In the genomic region with DNA sequence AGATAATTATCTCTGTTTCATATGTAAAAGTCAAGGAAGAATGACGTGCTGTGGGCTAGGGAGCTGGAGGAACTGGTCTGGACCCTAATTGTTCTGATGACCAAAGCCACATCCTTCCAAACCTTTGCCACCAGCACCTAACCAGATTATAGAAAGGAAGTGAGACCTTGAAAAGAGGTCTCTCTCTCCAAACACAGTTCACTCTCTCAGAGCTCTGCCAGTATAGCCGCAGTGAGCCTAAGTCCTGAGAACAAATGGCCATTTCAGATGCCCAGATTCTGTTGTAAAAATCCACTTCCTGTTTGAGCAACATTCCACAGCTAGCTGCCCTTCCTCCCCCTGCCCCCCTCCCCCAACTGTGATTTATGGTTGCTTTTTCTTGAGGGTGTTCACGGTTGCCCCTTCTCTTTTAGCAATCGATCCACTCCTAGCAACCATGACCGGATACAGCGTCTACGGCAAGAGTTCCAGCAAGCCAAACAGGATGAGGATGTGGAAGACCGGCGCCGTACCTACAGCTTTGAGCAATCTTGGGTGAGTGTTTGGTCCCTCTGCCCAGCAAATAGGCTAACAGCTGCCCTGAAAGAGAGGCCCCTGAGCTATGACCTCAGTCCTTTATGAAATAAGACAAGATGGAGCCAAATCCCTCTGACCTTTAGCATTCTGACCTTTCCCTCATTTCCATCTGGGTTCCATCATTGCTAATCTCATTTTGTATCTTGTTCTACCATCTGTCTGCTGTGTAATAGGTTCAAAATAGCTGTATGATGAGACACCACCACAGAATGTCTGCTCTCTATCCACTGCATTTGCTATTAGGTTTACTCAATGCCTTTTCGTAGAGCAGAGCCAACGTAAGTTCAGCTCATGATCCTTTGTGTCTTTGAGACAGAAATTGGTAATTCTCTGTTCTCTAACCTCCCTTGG, we compare ENCODE assay signal across 13 mouse cellular contexts.
A peak's percentile ranks its signal among the peaks of the same experiment; 100 is the strongest.
DNase-seq lines count a peak whose midpoint lies in the region; ATAC-seq and TF ChIP-seq lines count a peak whose summit lies in the region.
"Had no signal": no experiment of that assay in that cellular context is flagged by ENCODE, and none has a peak within 500 bp of the region (broad histone marks: within the 10 kb centered on the region; RNA-seq: fewer than 3 reads in every experiment).

No protein-coding gene starts in this region.

- no peak overlapping the region for H3K27ac ChIP-seq in heart, adult 2 months
- 0 out of 2 replicates have a peak overlapping the region, but pooled peaks have one; percentile 10 for H3K27ac ChIP-seq in lung, embryonic 16.5 days (ENCODE audit: low read length)
- H3K27ac ChIP-seq: forebrain, embryonic 13.5 days had no signal

- no peak for TF ChIP-seq EP300 in heart, adult 2 months (IDR thresholded peaks at IDR 0.05; ENCODE audit: insufficient read depth, low read depth, low read length)

- 67% methylated on average over 12 of the region's 12 CpGs for WGBS in heart, adult 2 months
- 67% methylated on average over 12 of the region's 12 CpGs for WGBS in lung, embryonic 16.5 days

- H3K27me3 ChIP-seq in heart, adult 2 months (ENCODE audit: control insufficient read depth, insufficient read depth, low read length) = no peaks in the 10 kb centered on the region
- H3K27me3 ChIP-seq in lung, embryonic 16.5 days (ENCODE audit: control insufficient read depth, insufficient read depth, low read depth, low read length) = no peaks in the 10 kb centered on the region
- H3K27me3 ChIP-seq: forebrain, embryonic 13.5 days had no signal

- H3K79me2 ChIP-seq in heart, adult 2 months (replicated peaks; ENCODE audit: control insufficient read depth, insufficient read depth, low read length) = no peaks in the 10 kb centered on the region

- H3K9ac ChIP-seq in heart, adult 2 months (ENCODE audit: low read depth, low read length) = no peak overlapping the region
- H3K9ac ChIP-seq in lung, embryonic 16.5 days (ENCODE audit: low read length) = no peak overlapping the region
- H3K9ac ChIP-seq: forebrain, embryonic 13.5 days had no signal

- DNase-seq in heart, adult 11 months = peak; percentile 50
- DNase-seq in heart, adult 2 months = no peak
- no peak for DNase-seq in lung, postnatal 10 days
- DNase-seq in embryo, embryonic 11 days = peak; percentile 45
- no peak for DNase-seq in cerebellum, postnatal 25 days
- DNase-seq in left cerebral cortex, postnatal 25 days (ENCODE audit: low spot score in 2 of 2) = no peak
- DNase-seq: adrenal gland, adult 2 months; cerebellum, adult 8-10 months; right cerebral cortex, postnatal 14 days; thymus, adult 18-20 months had no signal

- no peak for TF ChIP-seq POLR2A in heart, adult 2 months (IDR thresholded peaks at IDR 0.05; ENCODE audit: insufficient read depth, low read depth, low read length)

- no peaks in the 10 kb centered on the region for H3K36me3 ChIP-seq in heart, adult 2 months (ENCODE audit: control insufficient read depth, insufficient read depth, low read length)
- no peaks in the 10 kb centered on the region for H3K36me3 ChIP-seq in lung, embryonic 16.5 days (ENCODE audit: control insufficient read depth, insufficient read depth, low read length)

- ATAC-seq in lung, embryonic 16.5 days (ENCODE audit: low read depth) = no peak
- peak; percentile 38 for ATAC-seq in megakaryocyte progenitor cell, adult 5-6 weeks (replicated peaks; ENCODE audit: poor library complexity)
- ATAC-seq: forebrain, embryonic 13.5 days had no signal

- no peak overlapping the region for H3K4me3 ChIP-seq in heart, adult 2 months
- no peak overlapping the region for H3K4me3 ChIP-seq in lung, embryonic 16.5 days (ENCODE audit: low read length)
- H3K4me3 ChIP-seq: forebrain, embryonic 13.5 days had no signal

- intact Hi-C loops in heart, adult 2 months (cut with DNase I) = no loop called here
- intact Hi-C loops in left cerebral cortex, postnatal 25 days (cut with DNase I) = no loop called here

- H3K9me3 ChIP-seq in lung, embryonic 16.5 days (ENCODE audit: control insufficient read depth, low read length) = no peaks in the 10 kb centered on the region
- H3K9me3 ChIP-seq: forebrain, embryonic 13.5 days had no signal

- no peaks in the 10 kb centered on the region; the same call in 1 of the 2 replicates for H3K4me1 ChIP-seq in heart, adult 2 months (ENCODE audit: control insufficient read depth, insufficient read depth, low read length)
- H3K4me1 ChIP-seq in lung, embryonic 16.5 days (replicated peaks; ENCODE audit: control insufficient read depth, insufficient read depth, low read length) = 0 out of 2 replicates have a peak, but pooled peaks cover 2% of the 10 kb centered on the region

- no peak overlapping the region for H3K4me2 ChIP-seq in lung, embryonic 16.5 days (ENCODE audit: low read depth, low read length)
- H3K4me2 ChIP-seq: forebrain, embryonic 13.5 days had no signal

- TF ChIP-seq CTCF in heart, adult 2 months (IDR thresholded peaks at IDR 0.05) = no peak

Comparison
In these comparisons a context has a peak if more than half of its experiments do, and no peak if none do; other contexts are left out.
1. DNase-seq: peak in heart, adult 11 months (single experiment) and embryo, embryonic 11 days (single experiment); none in heart, adult 2 months (0 of 2), lung, postnatal 10 days (single experiment), cerebellum, postnatal 25 days (0 of 2) and left cerebral cortex, postnatal 25 days (0 of 2).